Mouse (Mus musculus) intestine, embryonic 16.5 days (tissue): Measurements from ENCODE around the gene Tsen15. TPM values are rescaled to one million over a fixed set of nuclear protein-coding genes. Genes with fewer than 3 reads are reported as not detected.
A peak's percentile ranks its signal among the peaks of the same experiment; 100 is the strongest.

Experiments used
- ATAC-seq: fragments of 200-750 bp; cut with Nextera tagmentation; 2 replicates; pipeline ENCODE4 v1.8.0; 2017; ENCODE audit warnings: moderate TSS enrichment, moderate library complexity
- H3K27ac ChIP-seq: fragments of 300-500 bp; sonication (generic); 2 replicates; pipeline ENCODE4 v1.5.1; 2014; ENCODE audit warnings: mild to moderate bottlenecking, low read length
- H3K27me3 ChIP-seq: fragments of 300-500 bp; sonication (generic); replicated peaks from 2 replicates; pipeline ENCODE4 v1.6.1; 2014; ENCODE audit warnings: low read length, control low read depth, mixed read lengths; ENCODE audit not compliant: control insufficient read depth, insufficient read depth
- H3K36me3 ChIP-seq: fragments of 300-500 bp; sonication (generic); 2 replicates; pipeline ENCODE4 v1.6.1; 2014; ENCODE audit warnings: low read length, control low read depth; ENCODE audit not compliant: control insufficient read depth, insufficient read depth
- H3K4me1 ChIP-seq: fragments of 300-500 bp; sonication (generic); 2 replicates; pipeline ENCODE4 v1.6.1; 2014; ENCODE audit warnings: low read length, control low read depth, mixed read lengths; ENCODE audit not compliant: control insufficient read depth, insufficient read depth
- H3K4me2 ChIP-seq: fragments of 300-500 bp; sonication (generic); 2 replicates; pipeline ENCODE4 v1.6.1; 2014; ENCODE audit warnings: low read depth, low read length, control low read depth
- H3K4me3 ChIP-seq: fragments of 300-500 bp; sonication (generic); 2 replicates; pipeline ENCODE4 v1.5.1; 2014; ENCODE audit warnings: mild to moderate bottlenecking, low read length
- H3K9ac ChIP-seq: fragments of 300-500 bp; sonication (generic); 2 replicates; pipeline ENCODE4 v1.6.1; 2014; ENCODE audit warnings: low read depth, low read length
- H3K9me3 ChIP-seq: fragments of 300-500 bp; sonication (generic); 2 replicates; pipeline ENCODE4 v1.6.1; 2016; ENCODE audit warnings: low read length, control low read depth; ENCODE audit not compliant: control insufficient read depth
- WGBS: fragments of 180-500 bp; shearing (Covaris S2); extraction: QIAGEN DNeasy Blood & Tissue Kit; methylation state at CpG from one replicate; pipeline ENCODE4 v1.1.7; 2014; 5-methylcytosine and 5-hydroxymethylcytosine counted together
- polyA plus RNA-seq: library from polyadenylated mRNA; unstranded; fragments of >200 nt; fragmentation: Nextera tagmentation; extraction: Ambion mirVana; gene quantifications from 2 replicates; pipeline ENCODE4 v1.2.1, GENCODE M21; 2015

The Tsen15 gene
- polyA plus RNA-seq, result 57.0 and 64.0 TPM in 2 replicates

GRCm38 (mm10) chr1:152386188-152386835, at the start of gene Tsen15:
Gene Tsen15 (minus strand): TSS chr1:152386688.
- H3K27ac ChIP-seq, result peak within 1 kb of the TSS; percentile 37; the same call in 1 of the 2 replicates
- peak within 1 kb of the TSS; percentile 92 for H3K4me3 ChIP-seq
- under 1% methylated on average over 52 of the region's 57 CpGs for WGBS
- ATAC-seq, result peak; percentile 99
- H3K4me1 ChIP-seq, result no peaks in the 10 kb centered on the region
- no peaks in the 10 kb centered on the region for H3K27me3 ChIP-seq
- peak within 1 kb of the TSS; percentile 92 for H3K9ac ChIP-seq
- H3K9me3 ChIP-seq, result no peaks in the 10 kb centered on the region
- H3K36me3 ChIP-seq, result no peaks in the 10 kb centered on the region
- peak within 1 kb of the TSS; percentile 75 for H3K4me2 ChIP-seq

- no peak overlapping the region for H3K9ac ChIP-seq
- H3K4me3 ChIP-seq, result no peak overlapping the region
- WGBS, result 64% methylated on average over 4 of the region's 4 CpGs
- no peaks in the 10 kb centered on the region for H3K36me3 ChIP-seq
- ATAC-seq, result no peak
- no peaks in the 10 kb centered on the region for H3K9me3 ChIP-seq
- no peaks in the 10 kb centered on the region for H3K27me3 ChIP-seq
- no peak overlapping the region for H3K27ac ChIP-seq
- H3K4me2 ChIP-seq, result no peak overlapping the region
- H3K4me1 ChIP-seq, result no peaks in the 10 kb centered on the region
These were observed 47.7 kb upstream of the Tsen15 start for GRCm38 (mm10) chr1:152434166-152434565.

GRCm38 (mm10) chr1:152429805-152430204, 43.3 kb upstream of the Tsen15 start:
- no peak overlapping the region for H3K4me2 ChIP-seq

GRCm38 (mm10) chr1:152427912-152428581, 41.6 kb upstream of the Tsen15 start:
- no peak for ATAC-seq
- Histone ChIP-seq H3K4me2 (no peak overlapping the region), H3K4me1 (no peaks in the 10 kb centered on the region), H3K9ac (no peak overlapping the region), H3K27ac (no peak overlapping the region), H3K9me3 (no peaks in the 10 kb centered on the region), H3K27me3 (no peaks in the 10 kb centered on the region), H3K36me3 (no peaks in the 10 kb centered on the region), H3K4me3 (no peak overlapping the region)
- 67% methylated on average over 12 of the region's 12 CpGs for WGBS

More at GRCm38 (mm10) chr1:152429805-152430204, 43.3 kb upstream of the Tsen15 start:
- Histone ChIP-seq H3K36me3 (no peaks in the 10 kb centered on the region), H3K9ac (no peak overlapping the region), H3K4me3 (no peak overlapping the region), H3K9me3 (no peaks in the 10 kb centered on the region), H3K27me3 (no peaks in the 10 kb centered on the region), H3K27ac (no peak overlapping the region), H3K4me1 (no peaks in the 10 kb centered on the region)
- WGBS, result 83% methylated on average over 7 of the region's 7 CpGs
- ATAC-seq, result no peak

DNA sequence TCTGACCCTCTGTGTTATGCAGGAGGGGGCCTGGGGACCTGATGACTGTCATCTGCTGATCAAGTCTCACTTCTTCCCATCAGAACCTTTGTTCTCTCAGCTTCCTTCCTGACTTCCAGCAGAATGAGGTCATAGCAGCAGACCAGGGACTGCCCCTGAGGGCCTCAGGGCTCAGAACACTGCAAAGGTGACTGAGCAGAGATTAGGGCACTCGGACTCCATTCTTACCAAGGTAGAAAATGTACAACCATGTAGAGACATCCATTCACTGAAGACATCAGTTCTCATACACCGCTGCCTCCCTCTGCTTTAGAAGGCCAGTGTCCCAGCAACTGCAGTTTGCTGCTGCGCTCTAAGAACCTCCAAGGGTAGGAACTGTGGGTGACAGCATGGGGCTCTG, 36.6 kb upstream of the Tsen15 start:
- H3K27me3 ChIP-seq, result no peaks in the 10 kb centered on the region
- ATAC-seq, result no peak
- no peaks in the 10 kb centered on the region for H3K4me1 ChIP-seq
- H3K36me3 ChIP-seq, result no peaks in the 10 kb centered on the region
- 85% methylated on average over 3 of the region's 3 CpGs for WGBS
- no peak overlapping the region for H3K4me3 ChIP-seq
- H3K9me3 ChIP-seq, result no peaks in the 10 kb centered on the region
- no peak overlapping the region for H3K27ac ChIP-seq
- no peak overlapping the region for H3K4me2 ChIP-seq
- H3K9ac ChIP-seq, result no peak overlapping the region

DNA sequence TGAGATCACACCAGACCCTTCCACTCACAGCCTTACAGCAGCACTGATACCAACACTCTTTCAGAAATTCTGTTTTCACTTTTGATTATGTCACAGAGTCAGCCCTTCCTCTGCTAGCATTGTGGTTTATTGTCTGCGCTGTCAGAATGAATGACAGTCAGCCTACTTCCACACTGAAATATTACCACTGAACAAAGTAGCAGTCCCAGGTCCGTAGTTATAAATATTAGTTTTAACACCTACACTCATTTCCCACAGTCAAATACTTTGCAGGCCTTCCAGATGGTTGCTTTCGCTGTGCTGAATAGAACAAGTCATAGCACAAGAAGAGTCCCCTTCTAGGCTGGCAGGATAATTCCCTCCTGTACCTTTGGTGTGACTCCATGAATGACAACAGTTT, 35.8 kb upstream of the Tsen15 start:
- Histone ChIP-seq H3K4me1 (0 out of 2 replicates have a peak, but pooled peaks cover 3% of the 10 kb centered on the region), H3K4me2 (no peak overlapping the region), H3K9me3 (no peaks in the 10 kb centered on the region), H3K36me3 (no peaks in the 10 kb centered on the region), H3K27me3 (no peaks in the 10 kb centered on the region), H3K27ac (no peak overlapping the region), H3K9ac (no peak overlapping the region), H3K4me3 (no peak overlapping the region)
- 74% methylated on average over 3 of the region's 3 CpGs for WGBS
- ATAC-seq, result no peak

DNA sequence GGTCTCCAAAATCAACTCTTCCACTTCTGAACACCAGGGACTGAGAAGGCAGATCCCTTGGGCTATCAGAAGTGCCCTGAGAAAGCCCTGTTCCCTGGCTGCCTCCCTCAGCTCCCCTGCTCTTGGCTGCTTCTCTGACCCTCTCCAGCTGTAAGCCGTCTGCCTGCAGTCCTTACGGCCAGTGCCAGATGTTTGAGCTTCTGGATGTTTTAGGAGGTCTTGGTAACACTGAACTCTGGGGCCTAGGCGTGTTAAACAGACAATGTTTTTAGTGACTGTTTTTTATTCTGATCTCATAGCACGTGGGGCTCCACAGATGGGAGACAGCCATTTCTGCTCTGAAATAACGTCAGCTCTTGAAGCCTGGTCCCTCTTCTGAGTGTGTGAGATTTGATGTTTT, 31.1 kb upstream of the Tsen15 start:
- no peaks in the 10 kb centered on the region for H3K9me3 ChIP-seq
- peak; percentile 84 for ATAC-seq
- H3K27me3 ChIP-seq, result no peaks in the 10 kb centered on the region
- H3K27ac ChIP-seq, result peak overlapping the region; percentile 44
- no peak overlapping the region for H3K4me3 ChIP-seq
- 25% methylated on average over 5 of the region's 5 CpGs for WGBS
- no peak overlapping the region for H3K9ac ChIP-seq
- H3K36me3 ChIP-seq, result no peaks in the 10 kb centered on the region
- 0 out of 2 replicates have a peak, but pooled peaks cover 3% of the 10 kb centered on the region for H3K4me1 ChIP-seq
- H3K4me2 ChIP-seq, result no peak overlapping the region

GRCm38 (mm10) chr1:152416306-152416904, 29.9 kb upstream of the Tsen15 start:
- Histone ChIP-seq H3K4me2 (no peak overlapping the region), H3K27ac (no peak overlapping the region), H3K9ac (no peak overlapping the region), H3K36me3 (no peaks in the 10 kb centered on the region), H3K9me3 (no peaks in the 10 kb centered on the region), H3K4me3 (no peak overlapping the region), H3K27me3 (no peaks in the 10 kb centered on the region), H3K4me1 (0 out of 2 replicates have a peak, but pooled peaks cover 3% of the 10 kb centered on the region)
- 61% methylated on average over 13 of the region's 13 CpGs for WGBS
- no peak for ATAC-seq

DNA sequence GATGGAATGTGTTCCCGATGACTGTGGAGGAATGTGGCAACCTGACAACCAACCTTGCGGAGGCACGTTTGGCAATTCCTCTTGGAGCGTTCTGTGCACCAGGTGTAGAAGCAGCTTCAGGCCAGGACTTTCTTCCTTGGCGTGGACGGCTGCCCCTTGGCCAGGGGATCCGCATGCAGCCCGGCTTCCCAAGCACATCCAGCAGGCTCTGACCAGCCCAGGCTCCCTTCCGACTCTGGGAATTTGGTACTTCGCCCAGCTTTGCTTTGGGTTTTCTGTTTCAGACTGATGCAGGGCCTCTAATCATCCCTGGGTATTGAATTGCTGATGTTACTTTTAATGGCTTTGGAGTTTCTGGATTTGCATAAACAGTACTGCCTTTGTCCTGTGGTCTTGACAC, 28.0 kb upstream of the Tsen15 start:
- H3K27ac ChIP-seq, result no peak overlapping the region
- no peak overlapping the region for H3K4me3 ChIP-seq
- no peak overlapping the region for H3K4me2 ChIP-seq
- H3K9ac ChIP-seq, result no peak overlapping the region
- H3K27me3 ChIP-seq, result no peaks in the 10 kb centered on the region
- H3K36me3 ChIP-seq, result no peaks in the 10 kb centered on the region
- ATAC-seq, result no peak
- WGBS, result 78% methylated on average over 10 of the region's 10 CpGs
- no peaks in the 10 kb centered on the region for H3K9me3 ChIP-seq
- H3K4me1 ChIP-seq, result 0 out of 2 replicates have a peak, but pooled peaks cover 3% of the 10 kb centered on the region
